Mouse (Mus musculus) heart, embryonic 15.5 days (tissue): ENCODE data around the gene Pclaf. TPM values are rescaled to one million over a fixed set of nuclear protein-coding genes. Genes with fewer than 3 reads are reported as not detected.
A peak's percentile ranks its signal among the peaks of the same experiment; 100 is the strongest.

Experiments
- ATAC-seq: fragments of 200-750 bp; cut with Nextera tagmentation; replicated peaks from 2 replicates; pipeline ENCODE4 v1.8.0; 2017; ENCODE audit warnings: low read depth, moderate TSS enrichment; ENCODE audit not compliant: insufficient number of reproducible peaks, insufficient read depth, low FRiP score
- H3K27ac ChIP-seq: fragments of 300-500 bp; sonication (generic); 2 replicates; pipeline ENCODE4 v1.5.1; 2015; ENCODE audit warnings: mild to moderate bottlenecking, inconsistent platforms
- H3K27me3 ChIP-seq: fragments of 300-500 bp; sonication (generic); 2 replicates; pipeline ENCODE4 v1.6.1; 2015; ENCODE audit warnings: inconsistent platforms
- H3K36me3 ChIP-seq: fragments of 300-500 bp; sonication (generic); 2 replicates; pipeline ENCODE4 v1.6.1; 2015; ENCODE audit warnings: mild to moderate bottlenecking, inconsistent platforms
- H3K4me1 ChIP-seq: fragments of 300-500 bp; sonication (generic); replicated peaks from 2 replicates; pipeline ENCODE4 v1.6.1; 2015; ENCODE audit warnings: inconsistent platforms
- H3K4me2 ChIP-seq: fragments of 300-500 bp; sonication (generic); 2 replicates; pipeline ENCODE4 v1.6.1; 2015; ENCODE audit warnings: inconsistent platforms, mild to moderate bottlenecking, moderate library complexity
- H3K4me3 ChIP-seq: fragments of 300-500 bp; sonication (generic); 2 replicates; pipeline ENCODE4 v1.5.1; 2015; ENCODE audit warnings: mild to moderate bottlenecking, inconsistent platforms
- H3K9ac ChIP-seq: fragments of 300-500 bp; sonication (generic); 2 replicates; pipeline ENCODE4 v1.6.1; 2015; ENCODE audit warnings: mild to moderate bottlenecking, inconsistent platforms
- H3K9me3 ChIP-seq: fragments of 300-500 bp; sonication (generic); replicated peaks from 2 replicates; pipeline ENCODE4 v1.6.1; 2016; ENCODE audit warnings: inconsistent platforms
- WGBS: fragments of 180-500 bp; shearing (Covaris S2); methylation state at CpG from one replicate; pipeline ENCODE4 v1.1.7; 2015; ENCODE audit warnings: mixed read lengths; 5-methylcytosine and 5-hydroxymethylcytosine counted together
- polyA plus RNA-seq: library from polyadenylated mRNA; unstranded; fragments of >200 nt; fragmentation: Nextera tagmentation; extraction: Ambion mirVana; gene quantifications from 2 replicates; pipeline ENCODE4 v1.2.1, GENCODE M21; 2015

Gene Pclaf
- 87.6 and 92.2 TPM in 2 replicates for polyA plus RNA-seq

DNA sequence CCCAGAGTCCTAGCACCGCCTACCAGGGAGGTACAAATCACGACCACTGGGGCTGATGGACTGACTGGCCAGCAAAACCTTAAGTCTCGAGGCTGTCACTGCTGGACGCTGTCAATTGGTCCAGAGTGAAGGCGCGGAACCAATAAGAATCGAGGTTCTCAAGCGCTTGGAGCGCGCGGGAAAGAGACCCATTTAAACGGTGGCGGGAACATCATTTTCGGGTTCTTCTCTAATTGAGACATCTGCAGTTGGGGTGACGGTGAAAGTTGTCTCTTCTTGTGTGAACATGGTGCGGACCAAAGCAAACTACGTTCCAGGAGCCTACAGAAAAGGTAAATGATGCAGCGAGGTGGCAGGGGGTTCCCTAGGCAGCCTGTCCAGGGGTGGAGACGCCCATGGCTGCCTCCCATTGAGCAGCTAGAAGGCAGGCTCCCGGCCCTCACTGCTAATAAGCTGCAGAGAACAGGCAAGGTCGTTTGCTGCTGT lies at the start of gene Pclaf:
Gene Pclaf, plus strand, starts transcription at position 95 of the 486 bp plus-strand sequence.
- H3K4me2 ChIP-seq = peak within 1 kb of the TSS; percentile 90
- H3K4me3 ChIP-seq = peak within 1 kb of the TSS; percentile 68
- H3K27me3 ChIP-seq = no peaks in the 10 kb centered on the region
- peaks cover 22% of the 10 kb centered on the region for H3K36me3 ChIP-seq
- H3K27ac ChIP-seq = peak within 1 kb of the TSS; percentile 26
- H3K4me1 ChIP-seq = peaks cover 18% of the 10 kb centered on the region
- peak within 1 kb of the TSS; percentile 62 for H3K9ac ChIP-seq
- H3K9me3 ChIP-seq = no peaks in the 10 kb centered on the region
- peak; percentile 95 for ATAC-seq
- WGBS = under 1% methylated on average over 21 of the region's 21 CpGs

DNA sequence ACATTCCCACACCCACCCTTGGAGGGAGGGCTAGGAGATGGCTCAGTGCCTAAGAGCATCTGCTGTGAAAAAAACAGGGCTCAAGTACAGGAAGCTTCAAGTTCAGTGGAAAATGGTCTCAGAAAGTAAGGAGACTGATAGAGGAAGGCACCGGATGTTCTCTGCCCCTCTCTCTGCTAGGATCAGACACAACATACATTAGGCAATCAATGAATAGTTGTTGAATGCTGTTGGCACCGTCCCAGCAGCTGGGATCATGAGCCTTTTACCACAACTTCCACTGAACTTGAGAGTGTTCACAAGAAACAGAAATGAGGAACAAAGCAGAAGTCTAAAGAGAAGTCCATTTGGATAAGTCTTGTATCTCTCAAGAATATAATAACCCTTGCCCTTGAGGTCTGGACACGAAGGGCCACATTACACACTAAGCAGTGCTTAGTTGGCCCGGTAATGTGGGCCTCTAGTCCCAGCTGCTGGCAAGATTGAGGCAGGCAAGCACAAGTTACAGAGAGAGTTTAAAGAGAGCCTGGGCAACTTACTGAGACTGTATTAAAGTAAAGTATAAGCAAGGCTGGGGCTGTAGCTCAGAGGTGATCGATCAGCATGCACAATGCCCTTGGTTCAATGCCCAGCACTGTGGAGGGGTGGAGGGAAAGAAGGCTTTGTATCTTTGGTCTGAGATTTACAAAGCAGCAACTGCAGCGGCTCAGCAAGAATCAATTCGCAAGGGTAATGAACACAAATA lies 45.4 kb upstream of the Pclaf start:
- no peaks in the 10 kb centered on the region for H3K9me3 ChIP-seq
- no peaks in the 10 kb centered on the region for H3K27me3 ChIP-seq
- H3K27ac ChIP-seq = peak overlapping the region; percentile 25; the same call in 1 of the 2 replicates
- H3K4me2 ChIP-seq = no peak overlapping the region
- H3K4me1 ChIP-seq = peaks cover 21% of the 10 kb centered on the region
- no peak overlapping the region for H3K4me3 ChIP-seq
- WGBS = 73% methylated on average over 7 of the region's 7 CpGs
- peaks cover 6% of the 10 kb centered on the region; the same call in 1 of the 2 replicates for H3K36me3 ChIP-seq
- H3K9ac ChIP-seq = no peak overlapping the region
- no peak for ATAC-seq

DNA sequence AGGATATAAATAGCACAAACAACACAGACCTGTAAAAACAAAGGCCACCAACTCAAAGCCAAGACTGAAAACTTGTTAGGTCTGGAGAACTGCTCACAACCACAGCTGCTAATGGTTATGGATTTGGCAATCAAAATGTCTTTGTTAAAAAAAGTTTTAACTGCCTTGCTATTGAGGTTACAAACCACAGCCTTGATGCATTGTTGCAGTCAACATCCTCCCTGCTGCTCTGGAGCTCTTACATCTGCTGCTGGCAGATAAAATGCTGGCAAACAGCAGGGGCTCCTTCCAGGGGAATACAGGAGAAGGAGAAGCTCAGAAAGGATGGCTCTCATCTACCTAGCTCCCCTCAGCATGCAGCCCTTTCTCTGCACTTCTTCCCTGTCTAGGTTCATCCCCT lies 41.9 kb upstream of the Pclaf start:
- Histone ChIP-seq H3K4me2 (no peak overlapping the region), H3K4me3 (no peak overlapping the region), H3K9ac (no peak overlapping the region), H3K36me3 (peaks cover 24% of the 10 kb centered on the region), H3K27ac (peak overlapping the region; percentile 36), H3K9me3 (no peaks in the 10 kb centered on the region), H3K4me1 (peaks cover 21% of the 10 kb centered on the region), H3K27me3 (no peaks in the 10 kb centered on the region)
- ATAC-seq = no peak

- H3K9me3 ChIP-seq = no peaks in the 10 kb centered on the region
- H3K4me3 ChIP-seq = no peak overlapping the region
- no peak for ATAC-seq
- peaks cover 13% of the 10 kb centered on the region for H3K4me1 ChIP-seq
- H3K4me2 ChIP-seq = no peak overlapping the region
- no peak overlapping the region for H3K27ac ChIP-seq
- WGBS = 18% methylated on average over 1 of the region's 1 CpGs
- no peak overlapping the region for H3K9ac ChIP-seq
- peaks cover 42% of the 10 kb centered on the region for H3K36me3 ChIP-seq
- H3K27me3 ChIP-seq = no peaks in the 10 kb centered on the region
Measured at GRCm38 (mm10) chr9:65850203-65850602, 39.8 kb upstream of the Pclaf start.

- Histone ChIP-seq H3K4me3 (no peak overlapping the region), H3K9ac (no peak overlapping the region), H3K9me3 (no peaks in the 10 kb centered on the region), H3K4me2 (no peak overlapping the region), H3K4me1 (no peaks in the 10 kb centered on the region), H3K27ac (no peak overlapping the region), H3K27me3 (no peaks in the 10 kb centered on the region), H3K36me3 (peaks cover 64% of the 10 kb centered on the region)
- ATAC-seq = no peak
- 53% methylated on average over 1 of the region's 1 CpGs for WGBS
Measured at GRCm38 (mm10) chr9:65859656-65860055, 30.4 kb upstream of the Pclaf start.

DNA sequence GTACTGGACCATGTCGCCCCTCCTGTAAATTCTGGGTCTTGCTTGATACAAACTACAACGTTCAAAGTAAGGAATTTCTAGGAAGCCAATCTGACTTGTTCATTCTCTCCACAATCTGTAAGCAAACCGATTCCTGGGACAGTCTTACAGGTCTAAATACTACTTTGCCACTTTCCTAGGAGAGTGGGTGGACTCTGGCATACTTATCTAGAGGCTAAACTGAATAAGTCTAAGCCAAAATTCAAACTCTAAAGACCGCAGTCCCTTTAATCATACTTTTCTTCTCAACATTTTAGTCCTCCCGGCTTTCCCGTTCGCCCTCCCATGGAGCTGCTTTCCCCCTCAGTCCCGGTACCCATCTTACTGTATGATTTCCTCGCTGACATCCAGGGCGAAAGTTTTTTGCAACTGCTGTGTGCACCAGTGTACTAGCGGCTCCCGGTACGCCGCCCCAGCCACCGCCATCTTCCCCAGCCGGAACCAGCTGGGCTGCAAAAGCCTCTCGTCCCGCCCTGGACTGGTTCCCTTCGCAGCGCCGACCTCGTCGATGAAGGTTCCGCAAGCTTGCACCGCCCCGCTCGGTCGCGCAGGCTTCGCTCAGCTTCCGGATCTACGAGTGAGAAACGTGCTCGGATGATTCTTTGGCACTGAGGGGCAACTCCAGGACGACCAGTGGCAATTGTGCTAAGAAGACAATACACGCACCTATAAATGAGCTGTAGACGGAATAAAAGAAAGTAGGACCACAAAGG lies 5.3 kb upstream of the Pclaf start:
- ATAC-seq = peak; percentile 97
- under 1% methylated on average over 37 of the region's 37 CpGs for WGBS
- Histone ChIP-seq H3K27ac (peak overlapping the region; percentile 83), H3K27me3 (no peaks in the 10 kb centered on the region), H3K9ac (peak overlapping the region; percentile 72), H3K4me1 (peaks cover 7% of the 10 kb centered on the region), H3K36me3 (peaks cover 6% of the 10 kb centered on the region; the same call in 1 of the 2 replicates), H3K4me3 (peak overlapping the region; percentile 74), H3K4me2 (peak overlapping the region; percentile 65), H3K9me3 (no peaks in the 10 kb centered on the region)

DNA sequence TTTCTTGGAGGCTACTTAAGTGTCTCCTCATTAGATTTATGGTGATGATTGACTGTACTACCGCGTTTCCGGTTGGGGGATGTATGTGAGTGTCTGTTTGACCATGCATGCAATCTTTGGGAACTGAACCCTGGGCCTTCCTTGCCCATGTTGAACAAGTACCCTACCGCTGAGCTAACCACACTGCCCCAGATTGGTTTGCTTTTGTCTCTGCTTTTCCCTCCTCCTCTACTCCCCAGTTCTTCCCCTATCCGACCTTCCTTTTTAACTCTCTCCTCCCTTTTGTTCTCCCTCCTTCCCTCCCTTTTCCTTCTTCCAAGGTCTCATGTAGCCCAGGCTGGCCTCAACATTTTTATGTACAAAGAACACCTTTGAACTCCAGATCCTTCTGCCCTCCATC lies 1.1 kb downstream of the Pclaf start:
- peak overlapping the region; percentile 62; the same call in 1 of the 2 replicates for H3K9ac ChIP-seq
- ATAC-seq = no peak

GRCm38 (mm10) chr9:65896977-65897376 lies 6.9 kb downstream of the Pclaf start:
- H3K27ac ChIP-seq = no peak overlapping the region
- no peaks in the 10 kb centered on the region for H3K27me3 ChIP-seq
- peaks cover 46% of the 10 kb centered on the region for H3K36me3 ChIP-seq
- no peak overlapping the region for H3K4me2 ChIP-seq
- peaks cover under 1% of the 10 kb centered on the region for H3K4me1 ChIP-seq
- WGBS = 89% methylated on average over 2 of the region's 2 CpGs
- no peak overlapping the region for H3K9ac ChIP-seq
- no peak overlapping the region for H3K4me3 ChIP-seq
- no peaks in the 10 kb centered on the region for H3K9me3 ChIP-seq
- ATAC-seq = no peak

More for the DNA sequence above, 1.1 kb downstream of the Pclaf start:
- H3K4me2 ChIP-seq = peak overlapping the region; percentile 90
- 5% methylated on average over 5 of the region's 5 CpGs for WGBS
- no peaks in the 10 kb centered on the region for H3K27me3 ChIP-seq
- peaks cover 25% of the 10 kb centered on the region for H3K36me3 ChIP-seq
- no peak overlapping the region for H3K27ac ChIP-seq
- H3K9me3 ChIP-seq = no peaks in the 10 kb centered on the region
- H3K4me1 ChIP-seq = peaks cover 15% of the 10 kb centered on the region
- peak overlapping the region; percentile 68 for H3K4me3 ChIP-seq

GRCm38 (mm10) chr9:65902879-65903278 lies 12.8 kb downstream of the Pclaf start:
- H3K36me3 ChIP-seq = peaks cover 14% of the 10 kb centered on the region
- H3K9ac ChIP-seq = no peak overlapping the region
- 96% methylated on average over 3 of the region's 3 CpGs for WGBS
- no peak overlapping the region for H3K4me2 ChIP-seq
- no peak for ATAC-seq
- peaks cover 5% of the 10 kb centered on the region for H3K4me1 ChIP-seq
- H3K4me3 ChIP-seq = no peak overlapping the region
- no peaks in the 10 kb centered on the region for H3K9me3 ChIP-seq
- no peak overlapping the region for H3K27ac ChIP-seq
- H3K27me3 ChIP-seq = no peaks in the 10 kb centered on the region

- H3K27me3 ChIP-seq = no peaks in the 10 kb centered on the region
- H3K9ac ChIP-seq = no peak overlapping the region
- no peak overlapping the region for H3K27ac ChIP-seq
- H3K4me2 ChIP-seq = no peak overlapping the region
- peaks cover 13% of the 10 kb centered on the region for H3K36me3 ChIP-seq
- no peak for ATAC-seq
- H3K4me3 ChIP-seq = no peak overlapping the region
- H3K9me3 ChIP-seq = no peaks in the 10 kb centered on the region
- peaks cover 7% of the 10 kb centered on the region for H3K4me1 ChIP-seq
Measured at GRCm38 (mm10) chr9:65903419-65903818, 13.4 kb downstream of the Pclaf start.

GRCm38 (mm10) chr9:65908394-65909300 lies 18.6 kb downstream of the Pclaf start, which contains the start of the genes Trip4 and Csnk1g1:
Gene Trip4, minus strand, starts transcription at chr9:65908794.
Gene Csnk1g1, plus strand, starts transcription at chr9:65908924.
- peak within 1 kb of the TSS; percentile 65 for H3K4me2 ChIP-seq
- H3K9me3 ChIP-seq = no peaks in the 10 kb centered on the region
- peak within 1 kb of the TSS; percentile 71 for H3K9ac ChIP-seq
- ATAC-seq = peak; percentile 100
- H3K36me3 ChIP-seq = peaks cover 6% of the 10 kb centered on the region
- H3K27me3 ChIP-seq = no peaks in the 10 kb centered on the region
- under 1% methylated on average over 38 of the region's 38 CpGs for WGBS
- peak within 1 kb of the TSS; percentile 83 for H3K4me3 ChIP-seq
- H3K27ac ChIP-seq = peak within 1 kb of the TSS; percentile 91
- H3K4me1 ChIP-seq = peaks cover 11% of the 10 kb centered on the region
